Mouse (Mus musculus): ENCODE results near the gene Grm4.

DNA sequence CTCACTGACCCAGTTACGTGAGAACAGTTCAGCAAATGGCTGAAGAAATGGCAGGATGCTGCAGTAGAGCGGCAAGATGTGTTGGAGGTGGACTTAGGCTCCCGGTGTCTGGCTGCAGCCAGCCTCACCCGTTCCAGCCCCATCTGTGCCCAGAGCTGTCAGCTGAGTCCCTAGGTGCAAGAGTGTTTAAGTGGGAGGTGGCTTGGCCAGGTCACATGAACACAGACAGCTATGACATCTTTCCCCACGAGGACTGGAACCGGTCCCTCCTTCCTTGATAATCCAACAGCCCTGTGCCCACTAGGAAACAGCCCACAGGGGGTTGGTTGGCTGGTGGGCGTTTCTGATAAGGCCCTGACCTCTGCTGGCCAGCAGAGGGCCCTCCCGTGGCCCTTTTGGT lies 6.8 kb upstream of the Grm4 start:
- TF ChIP-seq POLR2A (IDR thresholded peaks at IDR 0.05; ENCODE audit: insufficient read depth, low read depth, low read length) (no peak), CTCF (IDR thresholded peaks at IDR 0.05) (no peak), EP300 (IDR thresholded peaks at IDR 0.05; ENCODE audit: insufficient read depth, low read depth, low read length) (no peak)

All from heart, adult 2 months (tissue).